Mouse (Mus musculus) monocyte, adult 2 months (primary cell): Measurements from ENCODE around the gene Mylip.

ENCODE experiments used
- DNase-seq, 2 experiments: peaks; one replicate each; pipeline ENCODE4 v3.0.0; 2022; ENCODE audit warnings: low spot score in 2 of 2, low read depth in 1 of 2

The Mylip gene

GRCm38 (mm10) chr13:45390962-45391853 is 1.7 kb downstream of the Mylip start:
- DNase-seq: peak in 1 of 2 experiments; percentile 45

DNA sequence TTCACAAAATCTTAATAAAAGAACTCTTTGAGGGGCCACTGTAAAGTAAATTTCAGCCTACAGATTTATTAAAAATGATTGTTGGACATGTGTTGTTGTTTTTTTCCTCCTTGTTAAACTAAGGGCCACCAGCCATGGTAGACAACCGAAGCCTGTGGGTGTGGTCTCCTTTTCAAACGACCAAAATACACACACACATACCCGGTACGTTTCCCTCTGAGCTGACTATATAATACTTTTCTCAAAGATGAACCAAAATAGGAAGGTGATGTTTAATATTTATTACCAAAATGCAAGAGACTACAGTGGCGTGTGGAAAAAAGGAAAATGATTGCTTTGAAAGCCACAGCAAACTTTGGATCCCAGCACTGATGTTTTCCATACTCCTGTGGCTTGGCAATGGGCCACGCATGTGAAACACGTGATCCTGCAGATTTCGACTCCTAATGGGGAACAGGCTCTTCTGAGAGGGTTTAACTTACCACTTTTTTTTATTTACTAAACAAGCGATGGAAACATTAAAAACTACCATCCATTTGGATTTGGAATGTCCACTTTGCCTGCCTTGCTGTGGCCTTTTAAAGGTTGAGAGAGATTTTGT is 2.4 kb downstream of the Mylip start:
- DNase-seq: no peak

DNA sequence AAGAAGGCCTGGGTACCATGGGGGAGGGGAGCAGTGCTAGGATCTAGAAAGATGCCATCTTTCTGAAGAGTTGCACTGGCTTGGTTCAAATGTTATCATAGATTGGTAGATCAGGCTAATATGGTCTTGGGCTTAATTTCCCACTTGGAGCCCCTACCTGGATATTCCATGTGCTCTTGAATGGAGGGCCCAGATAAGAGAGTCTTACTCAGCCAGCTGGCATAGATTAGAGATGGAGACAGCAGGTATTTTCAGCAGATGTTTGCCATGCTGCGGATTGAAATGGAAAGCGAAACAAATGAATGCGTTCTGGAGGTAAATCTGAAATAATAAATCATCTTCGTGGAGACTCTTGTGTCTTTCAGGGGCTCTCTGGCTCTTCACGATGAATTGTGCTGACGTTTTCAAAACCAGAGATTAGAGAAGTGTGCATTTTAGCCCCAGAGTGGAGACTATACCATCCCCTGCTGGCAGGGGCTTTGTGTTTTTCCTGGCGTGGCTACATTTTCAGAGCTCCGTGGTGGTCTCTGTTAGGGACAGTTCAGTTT is 4.8 kb downstream of the Mylip start:
- no peak for DNase-seq

DNA sequence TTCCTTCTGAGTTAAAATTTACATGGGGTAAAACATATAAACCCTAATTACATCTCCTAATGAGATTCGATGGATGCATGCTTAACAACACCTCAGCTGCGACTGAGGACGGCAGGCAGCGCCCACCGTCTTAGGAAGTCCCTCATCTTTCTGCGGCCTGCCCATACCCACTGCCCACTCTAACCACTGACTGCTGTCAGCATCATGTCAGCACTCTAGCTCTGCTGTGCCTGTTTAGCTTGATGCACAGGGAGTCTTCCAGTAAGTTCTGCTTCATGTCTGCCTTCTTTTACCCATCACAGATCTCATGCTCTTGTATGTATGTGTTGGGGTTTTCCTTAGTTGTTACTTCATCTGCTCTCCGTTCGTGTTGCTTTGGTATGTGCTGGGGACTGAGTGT is 7.2 kb downstream of the Mylip start:
- no peak for DNase-seq

DNA sequence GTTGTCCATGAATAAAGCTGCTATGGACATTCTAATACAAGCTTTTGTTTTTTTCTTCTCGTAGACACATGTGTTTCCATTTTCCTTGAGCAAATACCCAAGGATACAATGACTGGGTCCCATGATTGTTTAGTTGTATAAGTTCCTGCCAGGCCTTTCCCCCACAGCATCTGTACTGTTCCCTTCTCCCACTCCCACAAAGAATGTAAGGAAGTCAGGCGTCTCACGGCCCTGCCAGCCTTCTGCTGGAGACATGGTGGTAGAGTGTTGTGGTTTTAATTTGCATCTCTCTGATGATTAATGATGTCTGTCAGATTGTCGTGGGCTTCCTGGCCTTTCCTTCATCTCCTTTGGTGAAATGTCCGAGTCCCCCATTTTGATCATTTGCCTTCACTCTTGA is 7.7 kb downstream of the Mylip start:
- DNase-seq: no peak

- DNase-seq: no peak
These were observed 8.6 kb downstream of the Mylip start for GRCm38 (mm10) chr13:45397896-45398805.

DNA sequence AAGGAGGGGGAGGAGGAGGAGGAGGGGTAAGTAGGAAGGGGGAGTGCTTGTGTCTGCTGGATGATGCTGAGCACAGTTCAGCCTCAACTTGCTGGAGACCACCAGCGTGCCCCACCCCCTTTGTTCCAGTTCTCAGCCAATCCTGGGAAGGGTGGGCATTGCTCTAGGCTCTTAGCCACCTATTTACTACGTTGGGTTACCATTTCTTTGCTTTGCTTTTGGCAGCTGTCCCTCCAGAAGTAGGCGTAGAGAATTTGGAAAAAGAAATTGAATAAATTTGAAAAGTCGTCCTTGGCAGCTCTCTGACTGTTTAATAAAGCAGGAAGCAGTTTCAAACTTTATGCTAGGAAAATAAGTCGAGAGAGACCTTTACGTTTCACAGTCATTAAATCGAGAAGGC is 11.2 kb downstream of the Mylip start:
- DNase-seq: no peak

GRCm38 (mm10) chr13:45401816-45402215 is 12.3 kb downstream of the Mylip start:
- DNase-seq: no peak

DNA sequence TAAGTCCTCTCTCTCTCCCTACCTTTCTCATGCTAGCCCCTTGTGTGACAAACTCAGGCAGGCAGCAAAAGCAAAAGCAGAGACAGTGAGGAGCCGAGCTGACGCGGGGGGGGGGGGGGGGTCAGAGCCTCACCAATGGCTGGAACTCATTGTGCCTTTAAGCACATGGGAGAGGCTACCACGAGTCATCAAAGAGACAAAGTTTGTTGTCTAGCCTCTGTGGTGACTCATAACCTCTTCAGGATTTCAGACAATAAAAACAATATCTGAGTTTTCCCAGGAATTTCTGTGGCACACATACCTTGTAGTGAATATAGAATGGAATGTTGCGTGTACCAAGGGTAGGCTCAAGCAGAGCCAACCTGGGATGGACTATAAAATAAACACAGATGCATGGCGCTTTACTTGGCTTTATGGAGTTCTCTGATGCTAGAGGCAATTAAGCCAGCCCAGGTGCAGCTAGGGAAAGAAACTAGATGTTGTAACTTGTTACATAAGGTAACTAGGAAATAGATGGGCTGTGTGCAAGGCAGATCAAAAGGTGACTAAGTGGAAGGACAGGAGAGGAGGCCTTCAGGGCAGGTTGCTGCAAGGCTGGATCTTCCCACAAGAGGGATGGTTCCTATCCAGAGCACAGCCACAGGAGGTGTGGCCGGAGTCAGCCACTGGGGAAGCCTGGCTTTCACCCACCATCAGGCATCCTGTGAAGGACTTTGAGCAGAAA is 12.9 kb downstream of the Mylip start:
- no peak for DNase-seq

DNA sequence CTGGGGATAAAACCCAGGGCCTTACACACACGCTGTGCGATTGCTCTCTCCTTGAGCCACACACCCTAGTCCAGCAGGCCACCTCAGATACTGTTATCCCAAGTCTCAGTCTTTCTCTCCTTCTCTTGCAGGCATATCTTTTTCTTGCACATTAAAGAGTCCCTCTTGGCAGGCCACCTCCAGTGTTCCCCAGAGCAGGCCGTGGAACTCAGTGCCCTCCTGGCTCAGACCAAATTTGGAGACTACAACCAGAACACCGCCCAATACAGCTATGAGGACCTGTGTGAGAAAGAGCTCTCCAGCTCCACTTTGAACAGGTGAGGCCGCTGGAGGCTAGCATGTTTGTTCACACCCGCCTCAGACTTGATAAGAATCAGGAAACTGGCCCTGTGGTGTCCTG is 14.7 kb downstream of the Mylip start:
- no peak for DNase-seq

DNA sequence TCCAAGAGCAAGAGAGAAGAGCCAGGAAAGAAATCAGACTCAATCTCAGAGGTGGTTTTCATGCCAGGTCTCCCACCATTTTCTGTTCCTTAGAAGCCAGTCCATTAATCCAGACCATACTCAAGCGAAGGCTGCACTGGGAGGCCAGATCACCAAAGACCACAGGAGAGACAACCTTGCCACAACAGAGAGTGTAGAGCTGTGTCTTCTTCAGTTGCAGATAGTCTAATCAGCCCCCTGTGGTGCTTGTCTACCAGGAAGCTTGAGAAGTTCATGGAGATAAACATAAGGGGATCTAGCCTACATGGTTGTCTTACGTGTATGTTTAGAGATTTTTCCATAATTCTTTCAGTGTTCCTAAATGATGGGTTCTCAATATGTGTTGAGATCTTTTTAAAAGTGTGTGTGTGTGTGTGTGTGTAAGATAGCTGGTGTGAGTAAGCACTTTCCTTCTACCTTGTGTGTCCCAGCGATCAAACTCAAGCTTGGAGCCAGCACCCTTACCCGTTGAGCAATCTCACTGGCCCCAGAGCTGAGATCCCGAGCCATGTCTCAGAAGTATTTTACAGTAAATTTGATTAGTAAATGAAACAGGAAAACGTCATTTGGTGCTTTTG is 15.8 kb downstream of the Mylip start:
- no peak for DNase-seq

DNA sequence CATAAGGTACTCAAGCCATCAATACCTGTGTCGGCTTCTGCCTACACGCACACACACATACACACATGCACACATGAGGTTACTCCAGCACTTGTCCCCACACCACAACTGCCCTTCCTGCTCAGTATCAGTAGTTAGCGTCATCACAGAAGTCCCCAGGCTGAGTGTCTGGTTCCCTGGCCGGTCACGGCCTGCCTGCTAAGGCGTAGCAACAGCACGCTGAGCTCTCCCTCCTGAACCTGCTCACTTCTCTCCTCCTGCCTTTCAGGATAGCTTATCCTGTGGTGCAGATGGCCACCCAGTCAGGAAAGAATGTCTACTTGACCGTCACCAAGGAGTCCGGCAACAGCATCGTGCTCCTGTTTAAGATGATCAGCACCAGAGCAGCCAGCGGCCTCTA is 16.7 kb downstream of the Mylip start:
- DNase-seq: no peak

DNA sequence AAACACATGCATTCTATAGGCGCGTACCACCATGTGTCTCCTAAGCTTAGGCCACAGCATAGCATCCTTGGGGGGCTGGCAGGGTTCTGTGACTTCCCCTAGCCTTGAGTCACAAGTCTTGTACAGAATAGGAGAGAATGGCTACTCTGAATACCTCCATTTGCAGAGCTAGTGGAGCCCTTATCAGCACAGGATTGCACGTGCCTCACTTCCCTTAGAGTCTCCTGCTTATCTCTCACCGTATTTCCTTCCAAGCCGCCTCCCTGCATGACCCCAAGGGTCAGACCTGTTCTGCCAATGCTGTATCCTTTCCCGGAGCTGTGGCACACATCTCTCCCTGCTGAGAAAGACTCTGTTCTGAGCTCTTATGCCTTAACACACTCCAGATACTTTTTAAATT is 17.2 kb downstream of the Mylip start:
- no peak for DNase-seq

DNA sequence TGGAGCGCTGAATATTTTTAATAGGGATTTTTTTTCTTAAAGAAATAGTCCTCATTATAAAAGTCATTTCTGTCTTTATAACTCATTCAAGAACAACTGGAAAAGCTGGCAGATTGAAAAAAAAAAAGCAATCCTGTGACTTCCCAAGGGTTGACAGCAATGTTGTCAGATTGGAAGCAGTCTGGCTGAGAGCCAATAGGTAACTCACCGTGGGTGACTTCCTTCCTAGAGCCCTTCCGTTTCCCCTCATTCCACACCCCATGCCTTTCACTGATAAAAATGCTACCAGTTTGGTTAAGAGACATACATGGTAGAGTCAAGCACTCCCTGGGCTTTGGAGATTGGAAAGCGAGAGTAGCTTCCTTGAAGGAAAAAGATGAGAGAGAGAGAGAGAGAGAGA is 21.4 kb downstream of the Mylip start:
- no peak for DNase-seq

DNA sequence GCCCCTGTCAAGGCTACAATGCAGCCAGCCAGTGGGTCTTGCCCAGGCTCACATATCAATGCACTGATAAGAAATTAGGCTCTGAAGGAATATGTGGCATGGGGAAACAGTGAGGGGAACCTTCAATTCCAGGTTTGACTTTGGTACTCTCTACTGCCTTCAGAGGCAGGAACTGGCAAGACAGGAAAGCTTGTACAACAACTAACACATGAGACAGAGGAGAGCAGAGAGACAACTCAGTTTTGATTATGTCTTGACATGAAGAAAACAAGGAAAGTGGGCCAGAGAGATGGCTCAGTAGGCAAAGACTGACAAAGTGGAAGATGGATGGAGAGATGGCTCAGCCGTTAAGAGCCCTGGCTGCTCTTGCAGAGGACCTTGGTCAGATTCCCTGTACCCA is 23.5 kb downstream of the Mylip start:
- no peak for DNase-seq

- DNase-seq: no peak
These were observed 24.5 kb downstream of the Mylip start for GRCm38 (mm10) chr13:45414031-45414430.

- DNase-seq: no peak
These were observed 27.1 kb downstream of the Mylip start for GRCm38 (mm10) chr13:45416621-45417057.

DNA sequence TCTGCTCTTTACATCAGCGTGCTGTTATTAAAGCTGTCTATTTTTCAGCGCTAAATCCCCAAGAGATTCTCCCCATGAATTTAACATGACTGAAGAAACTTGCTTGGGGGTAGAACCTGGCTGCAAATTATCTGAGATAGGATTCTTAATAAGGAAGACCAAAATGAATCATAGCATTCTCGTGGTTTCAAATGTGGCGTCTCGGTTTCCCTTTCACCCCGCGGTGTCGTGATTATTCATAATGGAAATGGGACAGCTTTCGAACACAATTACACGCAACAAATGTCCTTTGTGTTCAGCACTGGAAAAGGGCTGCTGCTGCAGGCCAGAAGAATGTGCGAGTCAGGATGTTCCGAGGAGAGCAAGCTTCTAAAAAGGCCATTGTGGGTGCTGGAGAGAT is 29.4 kb downstream of the Mylip start:
- DNase-seq: no peak

DNA sequence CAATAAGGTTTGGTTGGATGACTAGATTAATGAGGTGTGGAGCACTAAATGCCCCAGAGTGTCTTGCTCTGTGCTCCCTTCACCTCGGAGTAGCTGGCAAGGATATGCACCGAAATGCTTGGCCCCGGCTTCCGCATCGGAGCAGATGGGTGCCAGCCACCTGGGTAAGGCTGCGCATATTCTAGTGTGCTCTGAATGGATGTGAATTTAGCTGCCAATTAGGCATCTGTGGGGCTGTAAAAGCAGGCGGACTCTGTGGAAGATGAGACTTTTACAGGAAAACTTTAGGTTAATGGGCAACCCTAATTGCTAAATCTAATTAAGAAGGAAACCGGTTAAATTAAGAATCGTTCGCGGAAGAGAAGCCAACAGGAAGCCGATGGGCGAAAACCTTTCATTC is 32.7 kb downstream of the Mylip start:
- no peak for DNase-seq

GRCm38 (mm10) chr13:45422709-45423108 is 33.2 kb downstream of the Mylip start:
- DNase-seq: no peak
